Mouse (Mus musculus): ENCODE results near the gene Teddm1b. TPM values are rescaled to one million over a fixed set of nuclear protein-coding genes. Genes with fewer than 3 reads are reported as not detected.

The Teddm1b gene
- polyA plus RNA-seq, 1 experiment, result not detected

- peak within 1 kb of the TSS; percentile 94 for H3K27ac ChIP-seq (ENCODE audit: insufficient read depth, low read depth, low read length)
- peaks cover 16% of the 10 kb centered on the region; the same call in 1 of the 2 replicates for H3K4me1 ChIP-seq (ENCODE audit: control insufficient read depth, insufficient read depth, low read length)
- H3K4me3 ChIP-seq (ENCODE audit: insufficient read depth, low read depth, low read length), result peak within 1 kb of the TSS; percentile 83
- TF ChIP-seq CTCF (IDR thresholded peaks at IDR 0.05; ENCODE audit: insufficient read depth, low read depth, low read length) (no peak), POLR2A (IDR thresholded peaks at IDR 0.05; ENCODE audit: insufficient read depth, low read depth, low read length) (peak; percentile 96)
- under 1% methylated on average over 51 of the region's 51 CpGs for WGBS
Observed at GRCm38 (mm10) chr1:153899731-153900380, 25.7 kb downstream of the Teddm1b start, which contains the start of the genes Glul and Teddm2. Glul (plus strand) TSS chr1:153899944. Teddm2 (minus strand) TSS chr1:153900228.

- peak overlapping the region; percentile 90 for H3K27ac ChIP-seq (ENCODE audit: insufficient read depth, low read depth, low read length)
- H3K4me1 ChIP-seq (ENCODE audit: control insufficient read depth, insufficient read depth, low read length), result peaks cover 17% of the 10 kb centered on the region; the same call in 1 of the 2 replicates
- WGBS, result under 1% methylated on average over 36 of the region's 36 CpGs
- TF ChIP-seq CTCF (IDR thresholded peaks at IDR 0.05; ENCODE audit: insufficient read depth, low read depth, low read length) (no peak), POLR2A (IDR thresholded peaks at IDR 0.05; ENCODE audit: insufficient read depth, low read depth, low read length) (no peak)
- peak overlapping the region; percentile 83 for H3K4me3 ChIP-seq (ENCODE audit: insufficient read depth, low read depth, low read length)
Observed at GRCm38 (mm10) chr1:153900381-153900780, 26.2 kb downstream of the Teddm1b start.

DNA sequence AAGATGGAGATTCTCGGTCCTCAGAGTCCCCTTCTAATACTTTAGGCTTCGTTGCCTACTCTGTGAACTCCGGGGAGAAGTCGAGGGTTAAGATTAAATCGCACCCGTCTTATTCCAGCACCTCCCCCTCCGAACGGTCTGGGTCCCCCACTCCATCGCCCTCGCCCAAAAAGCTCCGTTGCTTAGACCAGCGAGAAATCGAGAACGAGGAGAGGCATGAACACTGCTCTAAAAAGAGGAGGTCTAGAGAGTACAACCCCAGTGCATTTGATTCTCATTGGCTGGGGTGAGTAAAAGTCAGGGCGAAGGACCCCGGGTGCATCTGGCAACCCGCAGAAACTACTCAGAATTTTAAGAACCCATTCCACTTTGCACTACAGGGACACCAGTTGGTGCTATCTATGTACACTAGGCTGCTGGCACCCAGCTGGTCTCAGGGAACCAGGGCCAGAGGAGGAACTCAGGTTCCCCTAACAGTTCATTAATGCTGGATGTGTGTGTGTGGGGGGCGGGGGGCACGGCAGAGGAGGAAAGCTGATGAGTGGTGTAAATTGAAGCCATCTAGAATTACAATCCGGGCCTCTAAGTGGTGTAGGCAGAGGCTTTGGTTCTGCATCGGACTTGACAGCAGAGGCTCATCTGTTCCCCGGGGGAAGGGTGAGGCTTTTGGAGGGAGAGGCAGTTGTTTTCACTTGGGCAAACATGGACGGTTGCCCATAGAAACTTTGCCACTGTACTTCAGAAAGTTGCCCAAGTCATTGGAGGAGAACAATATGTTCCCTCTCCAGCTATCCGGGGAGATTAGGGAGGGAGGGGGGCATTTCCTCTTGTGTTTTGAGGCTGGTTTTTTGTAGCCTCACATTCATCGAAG lies 26.9 kb downstream of the Teddm1b start:
- Histone ChIP-seq H3K4me1 (ENCODE audit: control insufficient read depth, insufficient read depth, low read length) (peaks cover 16% of the 10 kb centered on the region; the same call in 1 of the 2 replicates), H3K27ac (ENCODE audit: insufficient read depth, low read depth, low read length) (peak overlapping the region; percentile 90), H3K4me3 (ENCODE audit: insufficient read depth, low read depth, low read length) (peak overlapping the region; percentile 83)
- 3% methylated on average over 25 of the region's 25 CpGs for WGBS
- no peak for TF ChIP-seq CTCF (IDR thresholded peaks at IDR 0.05; ENCODE audit: insufficient read depth, low read depth, low read length)
- no peak for TF ChIP-seq POLR2A (IDR thresholded peaks at IDR 0.05; ENCODE audit: insufficient read depth, low read depth, low read length)

- WGBS, result 48% methylated on average over 13 of the region's 13 CpGs
- peak overlapping the region; percentile 38 for H3K4me3 ChIP-seq (ENCODE audit: insufficient read depth, low read depth, low read length)
- no peak for TF ChIP-seq CTCF (IDR thresholded peaks at IDR 0.05; ENCODE audit: insufficient read depth, low read depth, low read length)
- no peak for TF ChIP-seq POLR2A (IDR thresholded peaks at IDR 0.05; ENCODE audit: insufficient read depth, low read depth, low read length)
- peaks cover 19% of the 10 kb centered on the region for H3K4me1 ChIP-seq (ENCODE audit: control insufficient read depth, insufficient read depth, low read length)
- H3K27ac ChIP-seq (ENCODE audit: insufficient read depth, low read depth, low read length), result peak overlapping the region; percentile 54; the same call in 1 of the 2 replicates
Observed at GRCm38 (mm10) chr1:153903006-153903405, 28.9 kb downstream of the Teddm1b start.

- H3K4me1 ChIP-seq (ENCODE audit: control insufficient read depth, insufficient read depth, low read length), result peaks cover 20% of the 10 kb centered on the region
- peak overlapping the region; percentile 20 for H3K4me3 ChIP-seq (ENCODE audit: insufficient read depth, low read depth, low read length)
- peak overlapping the region; percentile 55; the same call in 1 of the 2 replicates for H3K27ac ChIP-seq (ENCODE audit: insufficient read depth, low read depth, low read length)
- no peak for TF ChIP-seq CTCF (IDR thresholded peaks at IDR 0.05; ENCODE audit: insufficient read depth, low read depth, low read length)
- TF ChIP-seq POLR2A (IDR thresholded peaks at IDR 0.05; ENCODE audit: insufficient read depth, low read depth, low read length), result no peak
- WGBS, result 73% methylated on average over 14 of the region's 14 CpGs
Observed at GRCm38 (mm10) chr1:153904236-153904635, 30.1 kb downstream of the Teddm1b start.

DNA sequence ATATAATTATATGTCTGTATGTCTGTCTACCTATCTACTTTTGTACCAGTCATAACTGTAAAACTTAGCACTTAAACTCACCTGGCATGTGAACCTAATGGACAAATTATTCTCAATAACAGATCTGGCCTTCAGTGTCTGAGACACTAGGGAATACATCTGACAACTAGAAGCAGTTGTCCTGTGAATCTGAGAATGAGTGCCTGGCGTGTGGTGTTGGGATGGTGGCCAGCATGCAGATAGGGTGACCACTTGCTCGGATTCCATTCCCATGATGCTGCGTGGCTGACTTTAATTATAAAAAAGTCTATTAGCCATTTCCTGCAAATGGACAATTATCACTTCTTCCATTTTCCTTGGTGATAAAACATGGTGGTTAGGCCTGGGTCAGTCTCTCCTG lies 31.7 kb downstream of the Teddm1b start:
- peaks cover 20% of the 10 kb centered on the region for H3K4me1 ChIP-seq (ENCODE audit: control insufficient read depth, insufficient read depth, low read length)
- H3K4me3 ChIP-seq (ENCODE audit: insufficient read depth, low read depth, low read length), result no peak overlapping the region
- no peak overlapping the region for H3K27ac ChIP-seq (ENCODE audit: insufficient read depth, low read depth, low read length)
- WGBS, result 75% methylated on average over 3 of the region's 3 CpGs
- TF ChIP-seq CTCF (IDR thresholded peaks at IDR 0.05; ENCODE audit: insufficient read depth, low read depth, low read length), result no peak
- TF ChIP-seq POLR2A (IDR thresholded peaks at IDR 0.05; ENCODE audit: insufficient read depth, low read depth, low read length), result no peak

DNA sequence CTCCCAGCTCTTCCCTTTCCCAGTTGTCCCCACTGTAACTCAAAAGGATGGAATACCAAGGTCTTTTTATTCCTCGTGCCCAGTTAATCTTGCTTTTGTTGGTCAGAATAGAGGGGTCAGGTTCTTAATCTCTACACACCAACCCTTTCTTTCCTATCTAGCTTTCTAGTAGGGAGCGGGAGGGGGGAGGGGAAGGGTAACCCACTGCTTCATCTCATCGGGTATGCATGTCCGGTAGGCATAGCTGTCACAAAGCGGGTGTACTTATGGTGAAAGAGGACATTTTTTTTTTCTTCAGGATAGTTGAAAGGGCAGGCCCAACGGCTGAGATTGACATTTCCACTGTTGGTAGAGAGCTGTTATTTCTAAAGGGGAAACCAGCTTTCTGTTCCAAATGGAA lies 34.1 kb downstream of the Teddm1b start:
- Histone ChIP-seq H3K27ac (ENCODE audit: insufficient read depth, low read depth, low read length) (peak overlapping the region; percentile 10; the same call in 1 of the 2 replicates), H3K4me1 (ENCODE audit: control insufficient read depth, insufficient read depth, low read length) (peaks cover 11% of the 10 kb centered on the region), H3K4me3 (ENCODE audit: insufficient read depth, low read depth, low read length) (no peak overlapping the region)
- 58% methylated on average over 6 of the region's 6 CpGs for WGBS
- no peak for TF ChIP-seq CTCF (IDR thresholded peaks at IDR 0.05; ENCODE audit: insufficient read depth, low read depth, low read length)
- no peak for TF ChIP-seq POLR2A (IDR thresholded peaks at IDR 0.05; ENCODE audit: insufficient read depth, low read depth, low read length)

- Histone ChIP-seq H3K4me3 (ENCODE audit: insufficient read depth, low read depth, low read length) (no peak overlapping the region), H3K27ac (ENCODE audit: insufficient read depth, low read depth, low read length) (no peak overlapping the region), H3K4me1 (ENCODE audit: control insufficient read depth, insufficient read depth, low read length) (peaks cover 11% of the 10 kb centered on the region)
- WGBS, result 88% methylated on average over 4 of the region's 4 CpGs
- no peak for TF ChIP-seq CTCF (IDR thresholded peaks at IDR 0.05; ENCODE audit: insufficient read depth, low read depth, low read length)
- TF ChIP-seq POLR2A (IDR thresholded peaks at IDR 0.05; ENCODE audit: insufficient read depth, low read depth, low read length), result no peak
Observed at GRCm38 (mm10) chr1:153908741-153909140, 34.6 kb downstream of the Teddm1b start.

Measured in olfactory bulb, adult 2 months (tissue).